Mouse (Mus musculus) forebrain, embryonic 15.5 days (tissue): ENCODE data around the gene Mns1. TPM values are rescaled to one million over a fixed set of nuclear protein-coding genes. Genes with fewer than 3 reads are reported as not detected.

Experiments
- ATAC-seq: fragments of 200-750 bp; cut with Nextera tagmentation; replicated peaks from 2 replicates; pipeline ENCODE4 v1.8.0; 2017; ENCODE audit warnings: mild to moderate bottlenecking, moderate TSS enrichment, moderate library complexity
- H3K27ac ChIP-seq: fragments of 300-500 bp; sonication (generic); replicated peaks from 2 replicates; pipeline ENCODE4 v1.5.1; 2015; ENCODE audit warnings: mild to moderate bottlenecking, inconsistent platforms
- H3K27me3 ChIP-seq: fragments of 300-500 bp; sonication (generic); 2 replicates; pipeline ENCODE4 v1.6.1; 2015; ENCODE audit warnings: inconsistent platforms
- H3K36me3 ChIP-seq: fragments of 300-500 bp; sonication (generic); 2 replicates; pipeline ENCODE4 v1.6.1; 2015; ENCODE audit warnings: mild to moderate bottlenecking, inconsistent platforms
- H3K4me1 ChIP-seq: fragments of 300-500 bp; sonication (generic); 2 replicates; pipeline ENCODE4 v1.6.1; 2015; ENCODE audit warnings: inconsistent platforms
- H3K4me2 ChIP-seq: fragments of 300-500 bp; sonication (generic); replicated peaks from 2 replicates; pipeline ENCODE4 v1.6.1; 2015; ENCODE audit warnings: mild to moderate bottlenecking, inconsistent platforms
- H3K4me3 ChIP-seq: fragments of 300-500 bp; sonication (generic); 2 replicates; pipeline ENCODE4 v1.5.1; 2015; ENCODE audit warnings: mild to moderate bottlenecking, inconsistent platforms
- H3K9ac ChIP-seq: fragments of 300-500 bp; sonication (generic); replicated peaks from 2 replicates; pipeline ENCODE4 v1.6.1; 2015; ENCODE audit warnings: mild to moderate bottlenecking, inconsistent platforms
- H3K9me3 ChIP-seq: fragments of 300-500 bp; sonication (generic); 2 replicates; pipeline ENCODE4 v1.6.1; 2016; ENCODE audit warnings: inconsistent platforms
- WGBS: fragments of 180-500 bp; shearing (Covaris S2); methylation state at CpG from one replicate; pipeline ENCODE4 v1.1.7; 2015; ENCODE audit warnings: mixed read lengths; 5-methylcytosine and 5-hydroxymethylcytosine counted together
- polyA plus RNA-seq: library from polyadenylated mRNA; unstranded; fragments of >200 nt; fragmentation: Nextera tagmentation; extraction: Ambion mirVana; gene quantifications from 2 replicates; pipeline ENCODE4 v1.2.1, GENCODE M21; 2015

Gene Mns1
- polyA plus RNA-seq, 1 experiment from 2014 or later: 14.1 TPM

DNA sequence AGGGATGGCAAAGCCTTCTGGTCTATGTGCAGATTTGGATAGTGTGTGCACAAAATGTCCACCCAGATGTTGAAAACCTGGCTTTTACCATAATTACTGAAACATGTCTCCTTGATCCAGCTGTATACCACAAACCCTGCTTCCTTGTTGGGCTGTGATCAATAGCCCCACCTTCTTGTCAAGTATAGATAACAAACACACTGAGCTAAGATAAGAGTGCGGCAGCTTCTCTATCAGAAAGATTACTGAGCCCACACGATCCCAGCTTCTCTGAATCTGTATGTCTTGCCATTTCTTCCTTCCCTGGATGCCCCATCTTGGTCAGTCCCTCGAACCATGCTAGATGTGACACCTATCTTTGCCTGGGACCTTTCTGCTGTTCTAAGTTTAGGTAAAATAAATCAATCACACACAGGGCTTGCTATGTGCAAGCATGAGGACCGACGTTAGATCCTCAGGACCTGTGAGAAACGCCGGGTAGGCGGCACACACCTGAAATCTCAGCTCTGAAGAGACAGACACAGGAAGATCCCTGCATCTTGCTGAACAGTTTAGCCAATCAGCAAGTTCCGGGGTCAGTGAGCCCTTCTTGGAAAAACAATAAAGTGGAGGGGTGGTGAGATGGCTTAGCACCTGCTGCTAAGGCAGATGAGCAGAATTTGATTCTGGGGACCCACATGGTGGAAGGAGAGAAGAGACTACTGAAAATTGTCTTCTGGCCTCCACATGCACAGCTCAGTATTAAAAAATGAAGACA lies 31.8 kb upstream of the Mns1 start:
- WGBS: 91% methylated on average over 9 of the region's 9 CpGs
- Histone ChIP-seq H3K36me3 (no peaks in the 10 kb centered on the region), H3K27me3 (no peaks in the 10 kb centered on the region), H3K9me3 (no peaks in the 10 kb centered on the region), H3K4me1 (peaks cover 8% of the 10 kb centered on the region; the same call in 1 of the 2 replicates), H3K27ac (no peak overlapping the region), H3K4me3 (no peak overlapping the region), H3K9ac (no peak overlapping the region), H3K4me2 (no peak overlapping the region)
- ATAC-seq: no peak

DNA sequence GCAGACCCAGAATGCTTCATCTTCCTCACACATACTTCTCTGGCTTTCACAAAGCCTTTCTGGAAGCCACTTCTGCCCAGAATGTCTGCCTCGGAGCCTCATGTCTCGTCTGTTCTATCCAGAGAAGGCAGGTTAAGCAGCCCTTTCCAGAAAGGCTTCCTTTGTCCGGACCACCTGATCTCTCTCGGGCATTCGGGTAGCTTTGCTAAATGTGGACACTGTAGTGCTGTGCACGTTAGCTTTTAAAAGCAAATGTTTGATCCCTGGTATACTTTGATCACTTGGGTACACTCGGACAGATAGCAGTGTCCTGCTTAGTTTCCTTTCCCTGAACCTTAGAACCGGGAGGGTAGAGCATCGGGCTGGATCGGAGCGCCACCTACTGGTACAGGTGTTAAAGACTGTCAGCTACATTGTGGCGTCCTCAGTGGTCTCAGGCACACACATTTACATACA lies 29.7 kb upstream of the Mns1 start:
- Histone ChIP-seq H3K4me3 (peak overlapping the region; percentile 28), H3K27me3 (no peaks in the 10 kb centered on the region), H3K4me1 (peaks cover 8% of the 10 kb centered on the region; the same call in 1 of the 2 replicates), H3K9me3 (no peaks in the 10 kb centered on the region), H3K9ac (peak overlapping the region; percentile 30; the same call in 1 of the 2 replicates), H3K4me2 (peak overlapping the region; percentile 35), H3K27ac (no peak overlapping the region), H3K36me3 (no peaks in the 10 kb centered on the region)
- ATAC-seq: peak; percentile 87
- 7% methylated on average over 12 of the region's 12 CpGs for WGBS

DNA sequence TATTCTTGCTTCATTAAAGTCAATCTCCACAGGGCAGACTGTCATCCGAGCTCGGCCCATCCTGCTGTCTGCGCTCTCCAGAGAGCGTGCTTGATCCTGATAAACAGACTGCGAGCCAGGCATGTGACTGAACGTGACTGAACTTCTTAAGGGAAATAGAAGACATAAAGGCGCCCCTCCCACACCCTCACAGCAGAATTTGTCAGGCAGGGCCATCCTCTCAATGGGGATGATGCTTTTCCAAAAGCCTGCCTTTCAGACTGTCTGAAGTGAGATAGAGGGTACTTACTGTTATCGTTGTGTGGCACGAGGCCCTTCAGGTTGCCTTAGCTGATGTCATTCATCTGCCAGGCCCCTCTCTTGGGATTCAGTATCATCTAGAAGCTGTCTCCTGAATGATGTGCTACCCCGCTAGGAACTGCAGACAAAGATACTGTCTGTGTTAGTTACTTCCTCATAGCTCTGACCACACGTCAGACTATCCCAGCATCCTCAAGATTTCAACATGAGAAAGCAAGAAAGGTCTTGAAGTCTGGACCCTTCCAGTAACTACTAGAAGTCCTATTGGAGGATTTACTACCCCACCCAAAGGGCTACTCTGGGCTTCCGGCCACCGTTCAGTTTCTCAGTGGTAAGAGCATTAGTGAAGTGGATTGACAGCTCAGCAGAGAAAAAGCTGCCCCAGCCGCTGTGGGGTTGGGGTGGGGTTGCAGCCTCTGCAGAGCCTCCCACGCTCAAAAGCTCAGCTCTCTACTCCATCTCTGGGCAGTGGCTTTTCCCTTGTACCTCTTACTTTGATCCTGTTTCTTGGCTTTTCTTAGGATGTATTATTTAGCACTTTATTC lies 28.2 kb upstream of the Mns1 start:
- Histone ChIP-seq H3K36me3 (no peaks in the 10 kb centered on the region), H3K4me2 (no peak overlapping the region), H3K4me1 (peaks cover 3% of the 10 kb centered on the region; the same call in 1 of the 2 replicates), H3K27me3 (no peaks in the 10 kb centered on the region), H3K27ac (no peak overlapping the region), H3K9ac (no peak overlapping the region), H3K4me3 (no peak overlapping the region), H3K9me3 (no peaks in the 10 kb centered on the region)
- no peak; the same call in 1 of the 2 replicates for ATAC-seq
- WGBS: 53% methylated on average over 15 of the region's 15 CpGs

DNA sequence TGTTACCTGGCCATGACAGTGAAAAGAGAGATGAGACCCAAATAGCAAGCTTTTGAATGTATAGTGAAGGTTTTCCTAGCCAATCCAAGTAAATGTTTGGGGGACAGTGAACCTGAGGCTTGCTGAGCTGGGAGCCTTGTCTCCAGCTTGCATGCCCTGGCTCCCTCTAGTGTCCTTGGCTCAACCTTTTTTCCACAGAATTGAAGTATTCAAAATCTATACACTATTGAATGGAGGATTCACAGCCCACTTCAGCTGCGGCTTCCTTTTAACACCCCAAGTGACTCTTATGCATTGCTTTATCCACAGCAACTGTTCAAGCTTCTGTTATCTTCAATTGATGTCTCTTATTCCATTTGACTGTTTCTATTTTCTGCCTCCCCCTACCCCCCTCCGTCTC lies 26.1 kb upstream of the Mns1 start:
- no peak overlapping the region for H3K27ac ChIP-seq
- H3K4me1 ChIP-seq: peaks cover 3% of the 10 kb centered on the region; the same call in 1 of the 2 replicates
- no peaks in the 10 kb centered on the region for H3K27me3 ChIP-seq
- H3K4me3 ChIP-seq: no peak overlapping the region
- no peak overlapping the region for H3K4me2 ChIP-seq
- ATAC-seq: no peak
- H3K9ac ChIP-seq: no peak overlapping the region
- no peaks in the 10 kb centered on the region for H3K36me3 ChIP-seq
- WGBS: 81% methylated on average over 2 of the region's 2 CpGs
- no peaks in the 10 kb centered on the region for H3K9me3 ChIP-seq

DNA sequence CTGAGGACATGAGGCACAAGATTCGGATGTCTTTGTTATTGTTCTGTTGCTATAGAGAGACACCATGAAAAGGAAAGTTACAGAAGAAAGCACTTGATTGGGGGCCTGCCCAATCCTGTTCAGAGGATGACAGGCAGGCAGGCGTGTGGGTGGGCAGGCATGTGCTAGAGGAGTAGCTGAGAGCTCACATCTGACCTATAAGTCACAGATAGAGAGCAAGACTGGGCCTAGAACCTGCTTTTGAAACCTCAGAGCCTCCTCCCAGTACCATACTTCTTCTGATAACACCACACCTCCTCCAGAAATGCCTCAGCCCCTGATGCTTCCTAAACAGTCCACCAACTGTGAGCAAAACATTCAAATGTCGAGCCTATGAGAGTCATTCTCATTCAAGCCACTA lies 19.4 kb upstream of the Mns1 start:
- Histone ChIP-seq H3K9ac (no peak overlapping the region), H3K4me3 (no peak overlapping the region), H3K4me2 (no peak overlapping the region), H3K4me1 (no peaks in the 10 kb centered on the region), H3K27ac (no peak overlapping the region), H3K9me3 (no peaks in the 10 kb centered on the region), H3K36me3 (no peaks in the 10 kb centered on the region), H3K27me3 (no peaks in the 10 kb centered on the region)
- WGBS: 81% methylated on average over 3 of the region's 3 CpGs
- no peak for ATAC-seq

DNA sequence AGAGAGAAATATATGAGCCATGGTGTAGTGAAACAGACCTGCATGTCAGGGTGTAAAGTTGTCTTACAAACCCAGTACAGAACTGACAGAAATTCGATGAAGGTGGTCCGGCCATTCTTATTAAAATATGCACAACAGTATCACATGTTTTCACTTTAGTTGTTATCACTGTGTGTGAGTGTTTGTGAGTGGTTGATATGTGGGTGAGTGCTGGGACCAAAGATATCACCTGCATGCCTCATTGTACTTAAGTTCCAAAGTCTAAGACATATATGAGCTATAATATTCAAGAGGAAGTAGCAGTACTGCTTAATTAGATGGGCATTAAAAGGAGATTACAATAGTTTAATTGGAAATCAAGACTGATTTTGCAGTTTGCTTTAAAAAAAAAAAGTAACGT lies 17.3 kb upstream of the Mns1 start:
- ATAC-seq: no peak
- H3K4me1 ChIP-seq: no peaks in the 10 kb centered on the region
- no peaks in the 10 kb centered on the region for H3K9me3 ChIP-seq
- H3K27me3 ChIP-seq: no peaks in the 10 kb centered on the region
- WGBS: 80% methylated on average over 3 of the region's 3 CpGs
- no peak overlapping the region for H3K27ac ChIP-seq
- no peak overlapping the region for H3K4me2 ChIP-seq
- H3K4me3 ChIP-seq: no peak overlapping the region
- no peak overlapping the region for H3K9ac ChIP-seq
- no peaks in the 10 kb centered on the region for H3K36me3 ChIP-seq

DNA sequence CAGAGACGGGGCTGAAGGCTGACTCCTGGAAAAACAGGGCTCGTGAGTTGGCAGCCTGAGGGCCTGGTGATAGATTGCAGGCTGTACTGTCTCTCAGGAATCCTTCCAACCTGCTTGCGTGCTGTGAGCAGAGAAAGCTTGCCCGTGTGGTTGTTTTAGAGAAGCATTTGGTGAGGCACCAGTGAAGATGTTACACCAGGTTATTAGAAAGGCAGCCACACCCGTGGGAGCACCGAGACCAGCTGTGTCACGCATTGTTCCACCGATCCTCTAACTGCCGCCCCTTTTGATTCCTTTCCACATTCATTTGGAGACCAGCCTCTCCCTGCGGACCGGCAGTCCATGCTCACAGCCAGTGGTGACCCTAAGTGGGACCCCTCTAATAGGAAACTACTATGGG lies 15.5 kb upstream of the Mns1 start:
- ATAC-seq: no peak
- H3K9ac ChIP-seq: no peak overlapping the region
- H3K9me3 ChIP-seq: no peaks in the 10 kb centered on the region
- 67% methylated on average over 11 of the region's 11 CpGs for WGBS
- H3K4me1 ChIP-seq: no peaks in the 10 kb centered on the region
- H3K36me3 ChIP-seq: no peaks in the 10 kb centered on the region
- no peaks in the 10 kb centered on the region for H3K27me3 ChIP-seq
- H3K27ac ChIP-seq: no peak overlapping the region
- no peak overlapping the region for H3K4me2 ChIP-seq
- no peak overlapping the region for H3K4me3 ChIP-seq

DNA sequence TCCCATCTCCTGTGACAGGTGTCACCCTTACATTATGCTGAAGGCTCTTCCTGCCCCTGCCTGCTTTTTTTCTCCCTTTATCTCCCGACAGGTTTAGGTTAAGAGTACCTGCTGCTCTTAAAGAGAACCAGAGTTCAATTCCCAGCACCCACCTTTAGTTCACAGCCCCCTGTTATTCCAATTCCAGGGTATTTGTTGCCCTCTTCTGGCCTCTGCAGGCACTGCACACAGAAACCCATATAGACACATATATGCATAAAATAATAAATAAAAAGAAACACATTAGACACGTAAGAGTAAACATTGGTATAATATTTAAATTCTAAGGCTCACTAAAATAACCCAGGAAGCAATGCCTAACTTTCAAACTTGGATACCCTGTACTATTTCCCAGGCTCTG lies 15.1 kb upstream of the Mns1 start:
- no peaks in the 10 kb centered on the region for H3K27me3 ChIP-seq
- H3K4me2 ChIP-seq: no peak overlapping the region
- no peaks in the 10 kb centered on the region for H3K4me1 ChIP-seq
- H3K27ac ChIP-seq: no peak overlapping the region
- H3K36me3 ChIP-seq: no peaks in the 10 kb centered on the region
- WGBS: 90% methylated on average over 2 of the region's 2 CpGs
- no peak overlapping the region for H3K4me3 ChIP-seq
- no peak for ATAC-seq
- no peak overlapping the region for H3K9ac ChIP-seq
- H3K9me3 ChIP-seq: no peaks in the 10 kb centered on the region

DNA sequence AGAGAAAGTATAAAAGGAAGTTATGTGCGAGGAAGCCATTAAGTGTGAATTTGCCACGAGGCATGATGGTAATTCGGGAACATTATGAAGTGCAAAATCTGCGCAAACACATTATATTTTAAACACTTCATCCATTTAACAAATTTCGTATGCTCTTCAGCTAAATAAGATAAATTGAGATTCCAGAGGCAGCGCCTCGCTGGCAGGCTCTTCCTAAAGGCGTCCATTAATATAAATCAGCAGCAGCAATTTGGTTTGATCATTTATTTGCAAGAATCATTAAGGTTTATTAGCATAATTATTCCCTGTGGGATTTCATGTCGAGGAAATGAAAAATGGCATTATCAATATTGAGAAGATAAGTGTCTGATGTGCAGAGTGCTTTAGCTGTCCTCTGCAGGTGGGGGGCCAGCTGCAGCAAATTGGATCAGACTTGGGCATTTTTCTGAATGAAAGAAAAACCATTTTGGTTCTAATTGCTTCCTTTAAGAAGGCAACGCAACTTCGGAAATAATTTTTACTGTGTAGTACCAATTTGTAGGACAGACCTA lies 12.4 kb upstream of the Mns1 start:
- Histone ChIP-seq H3K9ac (no peak overlapping the region), H3K4me2 (no peak overlapping the region), H3K36me3 (no peaks in the 10 kb centered on the region), H3K4me1 (no peaks in the 10 kb centered on the region), H3K27ac (no peak overlapping the region), H3K9me3 (no peaks in the 10 kb centered on the region), H3K27me3 (no peaks in the 10 kb centered on the region), H3K4me3 (no peak overlapping the region)
- peak; percentile 48; the same call in 1 of the 2 replicates for ATAC-seq
- 59% methylated on average over 11 of the region's 11 CpGs for WGBS

DNA sequence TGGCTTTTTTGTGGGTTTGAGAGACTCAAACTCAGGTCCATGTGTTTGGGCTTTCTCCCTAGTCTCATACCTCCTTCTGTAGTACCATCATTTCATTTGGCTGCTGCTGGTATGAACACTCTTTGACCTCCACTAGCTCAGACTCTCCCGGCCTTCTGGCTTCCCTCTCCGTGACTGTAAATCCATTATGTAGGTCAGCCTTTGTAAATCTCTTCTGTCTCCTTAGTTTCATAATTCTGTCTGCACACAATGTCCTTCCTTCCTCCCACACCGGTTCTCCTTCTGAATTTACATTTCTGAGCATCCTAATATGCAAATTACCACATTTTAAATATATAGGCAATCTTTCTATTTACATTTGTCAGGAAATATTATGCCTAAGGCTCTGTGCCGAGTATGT lies 9.9 kb upstream of the Mns1 start:
- Histone ChIP-seq H3K27me3 (no peaks in the 10 kb centered on the region), H3K27ac (no peak overlapping the region), H3K9me3 (no peaks in the 10 kb centered on the region), H3K9ac (no peak overlapping the region), H3K4me3 (no peak overlapping the region), H3K4me1 (no peaks in the 10 kb centered on the region), H3K36me3 (no peaks in the 10 kb centered on the region), H3K4me2 (no peak overlapping the region)
- WGBS: 75% methylated on average over 4 of the region's 4 CpGs
- no peak for ATAC-seq

DNA sequence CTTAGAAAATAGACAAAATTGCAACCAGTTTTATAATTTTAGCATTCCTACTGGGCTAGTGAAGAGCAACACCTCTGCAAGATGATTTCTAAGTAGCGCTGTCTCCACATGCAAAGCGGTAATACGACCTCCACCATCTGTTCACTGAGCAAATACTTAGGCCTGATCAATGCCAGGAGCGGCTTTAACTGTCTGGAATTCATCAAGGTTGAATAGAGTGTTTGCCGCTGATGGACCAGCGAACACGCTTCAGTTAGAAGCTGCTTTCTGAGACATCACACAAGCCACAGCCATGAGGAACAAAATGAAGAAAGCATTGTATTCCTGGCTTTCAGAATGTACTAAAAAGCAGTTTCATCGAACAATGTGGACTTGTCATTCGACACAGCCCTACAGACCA lies 2.9 kb upstream of the Mns1 start:
- no peak overlapping the region for H3K9ac ChIP-seq

DNA sequence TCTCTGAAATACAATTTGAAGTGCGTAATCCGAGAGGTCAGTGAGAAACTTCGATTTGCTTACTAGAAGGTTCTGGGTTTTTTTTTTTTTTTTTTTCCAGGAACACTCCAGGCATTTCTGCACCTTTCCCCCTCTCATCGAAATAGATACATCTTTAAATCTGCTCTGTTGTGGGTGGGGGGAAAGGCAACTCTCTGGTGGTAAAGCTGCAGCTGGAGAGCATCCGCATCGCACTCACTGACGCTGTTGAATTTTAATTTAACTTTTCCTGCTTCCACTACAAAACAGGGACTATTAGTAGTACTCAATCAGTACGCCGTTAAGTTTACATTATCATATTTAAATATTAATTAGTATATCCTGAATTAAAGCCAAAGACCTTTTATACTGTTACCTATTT lies 938 bp downstream of the Mns1 start:
- no peaks in the 10 kb centered on the region for H3K27me3 ChIP-seq
- no peak for ATAC-seq
- 1% methylated on average over 9 of the region's 9 CpGs for WGBS

More for the DNA sequence above, 2.9 kb upstream of the Mns1 start:
- Histone ChIP-seq H3K9me3 (no peaks in the 10 kb centered on the region), H3K36me3 (no peaks in the 10 kb centered on the region), H3K27ac (no peak overlapping the region), H3K4me3 (no peak overlapping the region), H3K4me2 (no peak overlapping the region), H3K4me1 (peaks cover 14% of the 10 kb centered on the region), H3K27me3 (no peaks in the 10 kb centered on the region)
- no peak for ATAC-seq
- 41% methylated on average over 9 of the region's 9 CpGs for WGBS

More for the DNA sequence above, 938 bp downstream of the Mns1 start:
- Histone ChIP-seq H3K4me3 (peak overlapping the region; percentile 66), H3K4me2 (peak overlapping the region; percentile 87), H3K36me3 (no peaks in the 10 kb centered on the region), H3K9ac (peak overlapping the region; percentile 64), H3K9me3 (no peaks in the 10 kb centered on the region), H3K27ac (0 out of 2 replicates have a peak overlapping the region, but pooled peaks have one; percentile 17), H3K4me1 (peaks cover 14% of the 10 kb centered on the region)
